ENCODE assay signal across 1 mouse cellular context in the genomic region with DNA sequence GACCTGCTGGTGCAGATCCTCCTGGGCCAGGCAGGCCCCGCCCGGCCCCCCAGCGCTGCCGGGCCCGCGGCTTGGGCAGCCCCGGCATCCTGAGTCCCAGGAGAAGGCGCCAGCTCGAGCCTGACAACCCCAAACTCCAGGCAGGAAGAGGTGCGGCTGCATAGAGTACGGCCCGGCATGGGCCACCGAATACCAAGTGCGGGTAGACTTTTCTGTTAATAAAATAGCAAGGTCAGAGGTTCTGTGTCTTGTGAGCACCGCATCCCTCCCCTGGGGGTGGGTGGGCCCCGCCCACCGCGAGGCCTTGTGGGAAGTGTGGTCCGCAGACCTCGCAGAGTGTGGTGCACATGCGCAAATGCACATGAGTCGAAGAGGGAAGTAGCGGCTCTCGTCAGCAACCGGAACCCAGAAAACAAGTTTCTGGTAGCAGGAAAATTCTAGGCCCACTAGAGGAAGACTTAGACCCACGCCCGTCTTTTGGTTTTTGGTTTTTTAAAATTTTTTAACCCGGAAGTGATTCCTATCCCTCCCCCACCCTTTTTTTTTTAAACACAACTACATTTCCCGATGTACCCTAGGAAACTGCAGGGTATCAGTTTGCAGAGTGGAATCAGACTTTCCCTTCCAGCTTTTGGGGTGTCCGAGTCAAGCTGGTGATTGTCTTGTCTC.
TF ChIP-seq lines count a peak whose summit lies in the region.

No protein-coding gene starts in this region.

TF ChIP-seq in ES-E14, 5 proteins besides CTCF, POLR2A, EP300 and RAD21:
- TF ChIP-seq ZC3H11A (IDR thresholded peaks at IDR 0.05; ENCODE audit: borderline replicate concordance, low read depth, low read length) = no peak
- TF ChIP-seq HCFC1 (IDR thresholded peaks at IDR 0.05; ENCODE audit: borderline replicate concordance, insufficient read depth, low read length) = peak; percentile 89
- TF ChIP-seq CHD2 (IDR thresholded peaks at IDR 0.05; ENCODE audit: low read depth, low read length) = peak; percentile 73; the same call in 1 of the 2 replicates
- TF ChIP-seq MAFK (IDR thresholded peaks at IDR 0.05; ENCODE audit: insufficient read depth, low read depth, low read length) = no peak
- peak; percentile 94 for TF ChIP-seq ZNF384 (IDR thresholded peaks at IDR 0.05; ENCODE audit: low read depth, low read length)
